Mouse (Mus musculus) lung, adult 2 months (tissue): ENCODE data around the gene Gon4l.

Experiments
- CTCF ChIP-seq: fragments of 200-500 bp; IDR thresholded peaks from 2 replicates; pipeline ENCODE4 v1.5.1; 2011; ENCODE audit warnings: mild to moderate bottlenecking, low read length, control low read depth; ENCODE audit not compliant: insufficient read depth
- POLR2A ChIP-seq: fragments of 200-500 bp; IDR thresholded peaks from 2 replicates; pipeline ENCODE4 v1.6.1; 2011; ENCODE audit warnings: low read depth, mild to moderate bottlenecking, control low read depth, low read length, borderline replicate concordance; ENCODE audit errors: extremely low read depth

- TF ChIP-seq CTCF, result no peak
- TF ChIP-seq POLR2A, result no peak
Measured at GRCm38 (mm10) chr3:88904803-88905202, 69.8 kb downstream of the Gon4l start.
